Comparison of ENCODE assay signal across 7 mouse cellular contexts in genomic region chr9:86360536-86360935, GRCm38 (mm10).
DNase-seq lines count a peak whose midpoint lies in the region; ATAC-seq and TF ChIP-seq lines count a peak whose summit lies in the region.

No protein-coding gene starts in this region.

- no peak overlapping the region for H3K9ac ChIP-seq in kidney, embryonic 16.5 days (replicated peaks; ENCODE audit: low read length)

- H3K27me3 ChIP-seq in kidney, adult 2 months (replicated peaks; ENCODE audit: control insufficient read depth, insufficient read depth, low read length): no peaks in the 10 kb centered on the region
- H3K27me3 ChIP-seq in kidney, embryonic 16.5 days (ENCODE audit: insufficient read depth, low read length): no peaks in the 10 kb centered on the region

- H3K4me1 ChIP-seq in kidney, adult 2 months (ENCODE audit: control insufficient read depth, insufficient read depth, low read length): peaks cover 3% of the 10 kb centered on the region; the same call in 1 of the 2 replicates
- H3K4me1 ChIP-seq in kidney, embryonic 16.5 days (ENCODE audit: insufficient read depth, low read length): no peaks in the 10 kb centered on the region

- no peaks in the 10 kb centered on the region for H3K36me3 ChIP-seq in kidney, adult 2 months (ENCODE audit: control insufficient read depth, insufficient read depth, low read length)
- no peaks in the 10 kb centered on the region for H3K36me3 ChIP-seq in kidney, embryonic 16.5 days (ENCODE audit: insufficient read depth, low read length)

- peak; percentile 71 for DNase-seq in kidney, adult 2 months
- peak; percentile 14 for DNase-seq in MN1 (ENCODE audit: low spot score)
- peak; percentile 33 to 51 for DNase-seq in adrenal gland, postnatal 36 days
- peak; percentile 58 to 78 for DNase-seq in kidney, postnatal 36 days
- DNase-seq in heart, postnatal 14 days: no peak
- DNase-seq in cerebellum, adult 8-10 months: no peak

- ATAC-seq in kidney, embryonic 16.5 days (ENCODE audit: low FRiP score, low TSS enrichment): no peak

- TF ChIP-seq CTCF in kidney, adult 2 months (conservative IDR thresholded peaks at IDR 0.05; ENCODE audit: insufficient read depth, insufficient read length, low read depth, low read length): no peak

- H3K27ac ChIP-seq in kidney, adult 2 months (ENCODE audit: insufficient read depth, low read depth, low read length): no peak overlapping the region
- no peak overlapping the region for H3K27ac ChIP-seq in kidney, embryonic 16.5 days (ENCODE audit: low read length)

- H3K4me2 ChIP-seq in kidney, embryonic 16.5 days (replicated peaks; ENCODE audit: low read depth, low read length): no peak overlapping the region

- 34% methylated on average over 9 of the region's 9 CpGs for WGBS in kidney, adult 2 months
- 64% methylated on average over 9 of the region's 9 CpGs for WGBS in kidney, embryonic 16.5 days

- intact Hi-C loops in heart, postnatal 14 days (cut with DNase I): no loop called here

- no peak overlapping the region for H3K4me3 ChIP-seq in kidney, adult 2 months (ENCODE audit: insufficient read depth, low read depth, low read length)
- H3K4me3 ChIP-seq in kidney, embryonic 16.5 days (ENCODE audit: low read length): no peak overlapping the region

- TF ChIP-seq POLR2A in kidney, adult 2 months (IDR thresholded peaks at IDR 0.05; ENCODE audit: low read depth, low read length): no peak

- H3K9me3 ChIP-seq in kidney, embryonic 16.5 days (ENCODE audit: low read length): no peaks in the 10 kb centered on the region

Comparison
In these comparisons a context has a peak if more than half of its experiments do, and no peak if none do; other contexts are left out.
1. DNase-seq: peak in kidney, adult 2 months (single experiment), MN1 (single experiment), adrenal gland, postnatal 36 days (2 of 2) and kidney, postnatal 36 days (2 of 2); none in heart, postnatal 14 days (0 of 2) and cerebellum, adult 8-10 months (single experiment).